Mouse (Mus musculus): ENCODE data around the gene Sema7a. TPM values are rescaled to one million over a fixed set of nuclear protein-coding genes. Genes with fewer than 3 reads are reported as not detected.
A peak's percentile ranks its signal among the peaks of the same experiment; 100 is the strongest.

Sema7a gene
- polyA plus RNA-seq, 1 experiment from 2014 or later: 1.6 TPM

- DNase-seq (ENCODE audit: low spot score): no peak
- Histone ChIP-seq H3K4me3 (no peak overlapping the region), H3K9me3 (no peaks in the 10 kb centered on the region), H3K27ac (no peak overlapping the region), H3K27me3 (ENCODE audit: insufficient read depth, poor library complexity, severe bottlenecking) (no peaks in the 10 kb centered on the region; the same call in 1 of the 2 replicates), H3K4me1 (replicated peaks) (peaks cover 50% of the 10 kb centered on the region), H3K36me3 (peaks cover 8% of the 10 kb centered on the region; the same call in 1 of the 2 replicates)
- 78% methylated on average over 12 of the region's 12 CpGs for WGBS
These were observed 25.6 kb downstream of the Sema7a start for GRCm38 (mm10) chr9:57965281-57966185.

- Histone ChIP-seq H3K4me1 (replicated peaks) (peaks cover 46% of the 10 kb centered on the region), H3K36me3 (no peaks in the 10 kb centered on the region), H3K27me3 (ENCODE audit: insufficient read depth, poor library complexity, severe bottlenecking) (no peaks in the 10 kb centered on the region), H3K27ac (peak overlapping the region; percentile 6; the same call in 1 of the 2 replicates), H3K9me3 (no peaks in the 10 kb centered on the region), H3K4me3 (no peak overlapping the region)
- WGBS: 79% methylated on average over 14 of the region's 14 CpGs
- no peak for DNase-seq (ENCODE audit: low spot score)
These were observed 27.5 kb downstream of the Sema7a start for GRCm38 (mm10) chr9:57967237-57967960.

- H3K27me3 ChIP-seq (ENCODE audit: insufficient read depth, poor library complexity, severe bottlenecking): no peaks in the 10 kb centered on the region
- no peaks in the 10 kb centered on the region for H3K36me3 ChIP-seq
- WGBS: 90% methylated on average over 9 of the region's 9 CpGs
- no peak for DNase-seq (ENCODE audit: low spot score)
- H3K4me3 ChIP-seq: no peak overlapping the region
- peaks cover 47% of the 10 kb centered on the region for H3K4me1 ChIP-seq (replicated peaks)
- H3K9me3 ChIP-seq: no peaks in the 10 kb centered on the region
- no peak overlapping the region for H3K27ac ChIP-seq
These were observed 28.4 kb downstream of the Sema7a start for GRCm38 (mm10) chr9:57968166-57968771.

- Histone ChIP-seq H3K4me3 (no peak overlapping the region), H3K36me3 (no peaks in the 10 kb centered on the region), H3K4me1 (replicated peaks) (peaks cover 50% of the 10 kb centered on the region), H3K9me3 (no peaks in the 10 kb centered on the region), H3K27me3 (ENCODE audit: insufficient read depth, poor library complexity, severe bottlenecking) (no peaks in the 10 kb centered on the region), H3K27ac (no peak overlapping the region; the same call in 1 of the 2 replicates)
- WGBS: 89% methylated on average over 8 of the region's 8 CpGs
- no peak for DNase-seq (ENCODE audit: low spot score)
These were observed 29.1 kb downstream of the Sema7a start for GRCm38 (mm10) chr9:57968783-57969542.

GRCm38 (mm10) chr9:57969736-57970495 is 30.0 kb downstream of the Sema7a start:
- H3K36me3 ChIP-seq: no peaks in the 10 kb centered on the region
- H3K27ac ChIP-seq: peak overlapping the region; percentile 50; the same call in 1 of the 2 replicates
- H3K27me3 ChIP-seq (ENCODE audit: insufficient read depth, poor library complexity, severe bottlenecking): no peaks in the 10 kb centered on the region
- H3K4me1 ChIP-seq (replicated peaks): peaks cover 40% of the 10 kb centered on the region
- H3K4me3 ChIP-seq: no peak overlapping the region
- WGBS: 77% methylated on average over 11 of the region's 11 CpGs
- DNase-seq (ENCODE audit: low spot score): no peak
- no peaks in the 10 kb centered on the region for H3K9me3 ChIP-seq

GRCm38 (mm10) chr9:57971413-57971812 is 31.5 kb downstream of the Sema7a start:
- 94% methylated on average over 5 of the region's 5 CpGs for WGBS
- DNase-seq (ENCODE audit: low spot score): no peak
- Histone ChIP-seq H3K4me3 (no peak overlapping the region), H3K27me3 (ENCODE audit: insufficient read depth, poor library complexity, severe bottlenecking) (no peaks in the 10 kb centered on the region), H3K36me3 (no peaks in the 10 kb centered on the region), H3K4me1 (replicated peaks) (peaks cover 36% of the 10 kb centered on the region), H3K27ac (peak overlapping the region; percentile 56; the same call in 1 of the 2 replicates), H3K9me3 (no peaks in the 10 kb centered on the region)

GRCm38 (mm10) chr9:57972141-57972591 is 32.3 kb downstream of the Sema7a start:
- DNase-seq (ENCODE audit: low spot score): no peak
- H3K27ac ChIP-seq: peak overlapping the region; percentile 56; the same call in 1 of the 2 replicates
- no peak overlapping the region for H3K4me3 ChIP-seq
- H3K27me3 ChIP-seq (ENCODE audit: insufficient read depth, poor library complexity, severe bottlenecking): no peaks in the 10 kb centered on the region
- no peaks in the 10 kb centered on the region for H3K36me3 ChIP-seq
- no peaks in the 10 kb centered on the region for H3K9me3 ChIP-seq
- H3K4me1 ChIP-seq (replicated peaks): peaks cover 36% of the 10 kb centered on the region
- 65% methylated on average over 9 of the region's 9 CpGs for WGBS

- Histone ChIP-seq H3K4me3 (no peak overlapping the region), H3K9me3 (0 out of 2 replicates have a peak, but pooled peaks cover 4% of the 10 kb centered on the region), H3K27me3 (ENCODE audit: insufficient read depth, poor library complexity, severe bottlenecking) (no peaks in the 10 kb centered on the region), H3K4me1 (replicated peaks) (peaks cover 31% of the 10 kb centered on the region), H3K27ac (peak overlapping the region; percentile 40), H3K36me3 (no peaks in the 10 kb centered on the region)
- WGBS: 67% methylated on average over 9 of the region's 9 CpGs
- DNase-seq (ENCODE audit: low spot score): no peak
These were observed 33.0 kb downstream of the Sema7a start for GRCm38 (mm10) chr9:57972776-57973439.

- 80% methylated on average over 6 of the region's 6 CpGs for WGBS
- H3K27me3 ChIP-seq (ENCODE audit: insufficient read depth, poor library complexity, severe bottlenecking): no peaks in the 10 kb centered on the region
- no peak overlapping the region for H3K4me3 ChIP-seq
- peaks cover 31% of the 10 kb centered on the region for H3K4me1 ChIP-seq (replicated peaks)
- H3K9me3 ChIP-seq: 0 out of 2 replicates have a peak, but pooled peaks cover 4% of the 10 kb centered on the region
- H3K27ac ChIP-seq: peak overlapping the region; percentile 40
- DNase-seq (ENCODE audit: low spot score): no peak
- H3K36me3 ChIP-seq: no peaks in the 10 kb centered on the region
These were observed 33.6 kb downstream of the Sema7a start for GRCm38 (mm10) chr9:57973440-57974066.

GRCm38 (mm10) chr9:57974221-57974620 is 34.3 kb downstream of the Sema7a start:
- Histone ChIP-seq H3K27ac (no peak overlapping the region), H3K36me3 (no peaks in the 10 kb centered on the region), H3K4me3 (no peak overlapping the region), H3K9me3 (0 out of 2 replicates have a peak, but pooled peaks cover 4% of the 10 kb centered on the region), H3K4me1 (replicated peaks) (peaks cover 31% of the 10 kb centered on the region), H3K27me3 (ENCODE audit: insufficient read depth, poor library complexity, severe bottlenecking) (no peaks in the 10 kb centered on the region)
- no peak for DNase-seq (ENCODE audit: low spot score)
- WGBS: 75% methylated on average over 5 of the region's 5 CpGs

Data from hindbrain, embryonic 10.5 days (tissue).